Mouse (Mus musculus) midbrain, embryonic 15.5 days (tissue): ENCODE results near the gene Telo2. TPM values are rescaled to one million over a fixed set of nuclear protein-coding genes. Genes with fewer than 3 reads are reported as not detected.
A peak's percentile ranks its signal among the peaks of the same experiment; 100 is the strongest.

Experiments
- ATAC-seq: fragments of 200-750 bp; cut with Nextera tagmentation; replicated peaks from 2 replicates; pipeline ENCODE4 v1.8.0; 2017; ENCODE audit warnings: moderate TSS enrichment
- H3K27ac ChIP-seq: fragments of 300-500 bp; sonication (generic); 2 replicates; pipeline ENCODE4 v1.5.1; 2015; ENCODE audit warnings: mild to moderate bottlenecking, inconsistent platforms
- H3K27me3 ChIP-seq: fragments of 300-500 bp; sonication (generic); replicated peaks from 2 replicates; pipeline ENCODE4 v1.6.1; 2015; ENCODE audit warnings: inconsistent platforms
- H3K36me3 ChIP-seq: fragments of 300-500 bp; sonication (generic); replicated peaks from 2 replicates; pipeline ENCODE4 v1.6.1; 2015; ENCODE audit warnings: inconsistent platforms
- H3K4me1 ChIP-seq: fragments of 300-500 bp; sonication (generic); 2 replicates; pipeline ENCODE4 v1.6.1; 2015; ENCODE audit warnings: inconsistent platforms
- H3K4me2 ChIP-seq: fragments of 300-500 bp; sonication (generic); 2 replicates; pipeline ENCODE4 v1.6.1; 2015; ENCODE audit warnings: inconsistent platforms, mild to moderate bottlenecking, moderate library complexity
- H3K4me3 ChIP-seq: fragments of 300-500 bp; sonication (generic); 2 replicates; pipeline ENCODE4 v1.5.1; 2015; ENCODE audit warnings: mild to moderate bottlenecking, inconsistent platforms
- H3K9ac ChIP-seq: fragments of 300-500 bp; sonication (generic); 2 replicates; pipeline ENCODE4 v1.6.1; 2015; ENCODE audit warnings: mild to moderate bottlenecking, inconsistent platforms
- H3K9me3 ChIP-seq: fragments of 300-500 bp; sonication (generic); 2 replicates; pipeline ENCODE4 v1.6.1; 2016; ENCODE audit warnings: inconsistent platforms
- WGBS: fragments of 180-500 bp; shearing (Covaris S2); methylation state at CpG from one replicate; pipeline ENCODE4 v1.1.7; 2015; ENCODE audit warnings: mixed read lengths; 5-methylcytosine and 5-hydroxymethylcytosine counted together
- polyA plus RNA-seq: library from polyadenylated mRNA; unstranded; fragments of >200 nt; fragmentation: Nextera tagmentation; extraction: Ambion mirVana; gene quantifications from 2 replicates; pipeline ENCODE4 v1.2.1, GENCODE M21; 2015

Gene Telo2
- polyA plus RNA-seq, 1 experiment from 2014 or later, result 67.0 TPM

- H3K9ac ChIP-seq, result no peak overlapping the region
- WGBS, result 28% methylated on average over 7 of the region's 7 CpGs
- H3K27me3 ChIP-seq, result no peaks in the 10 kb centered on the region
- no peak for ATAC-seq
- no peaks in the 10 kb centered on the region for H3K9me3 ChIP-seq
- no peak overlapping the region for H3K4me2 ChIP-seq
- no peaks in the 10 kb centered on the region for H3K4me1 ChIP-seq
- no peak overlapping the region for H3K27ac ChIP-seq
- H3K36me3 ChIP-seq, result no peaks in the 10 kb centered on the region
- no peak overlapping the region for H3K4me3 ChIP-seq
These were observed 8.2 kb upstream of the Telo2 start for GRCm38 (mm10) chr17:25123979-25124378.

DNA sequence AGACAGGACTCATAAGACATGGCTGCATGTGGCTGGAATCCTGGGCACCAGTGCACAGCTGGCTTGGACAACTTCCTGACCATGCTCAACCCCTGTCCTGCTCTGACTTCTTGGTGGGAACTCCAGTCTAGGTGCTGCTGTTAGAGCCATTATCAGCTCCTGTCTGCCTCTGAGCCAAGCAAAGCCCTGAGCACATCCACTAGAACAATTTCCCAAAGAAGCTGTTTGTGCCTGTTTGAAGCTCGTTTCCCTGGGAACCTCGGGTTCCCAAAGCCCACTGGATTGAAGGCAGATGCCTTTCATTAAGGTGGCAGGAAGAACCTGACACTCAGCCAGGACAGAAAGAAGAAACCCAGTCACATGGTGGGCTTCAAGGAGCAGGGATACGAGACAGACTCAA is 4.6 kb upstream of the Telo2 start, which contains the start of gene Ptx4:
Ptx4 (plus strand) TSS at position 355 of the 400 bp plus-strand sequence.
- no peak for ATAC-seq
- peaks cover 6% of the 10 kb centered on the region for H3K4me1 ChIP-seq
- H3K4me3 ChIP-seq, result no peak within 1 kb of the TSS
- no peaks in the 10 kb centered on the region for H3K36me3 ChIP-seq
- no peaks in the 10 kb centered on the region for H3K9me3 ChIP-seq
- no peak within 1 kb of the TSS for H3K9ac ChIP-seq
- WGBS, result 51% methylated on average over 3 of the region's 3 CpGs
- H3K4me2 ChIP-seq, result no peak within 1 kb of the TSS
- no peak within 1 kb of the TSS for H3K27ac ChIP-seq
- no peaks in the 10 kb centered on the region for H3K27me3 ChIP-seq

- no peak overlapping the region for H3K9ac ChIP-seq
- ATAC-seq, result no peak
- peaks cover 24% of the 10 kb centered on the region for H3K4me1 ChIP-seq
- H3K4me2 ChIP-seq, result no peak overlapping the region
- no peaks in the 10 kb centered on the region for H3K27me3 ChIP-seq
- no peak overlapping the region for H3K4me3 ChIP-seq
- H3K27ac ChIP-seq, result no peak overlapping the region
- no peaks in the 10 kb centered on the region for H3K9me3 ChIP-seq
- 27% methylated on average over 4 of the region's 4 CpGs for WGBS
- no peaks in the 10 kb centered on the region for H3K36me3 ChIP-seq
These were observed 1.5 kb upstream of the Telo2 start for GRCm38 (mm10) chr17:25117263-25117662.

GRCm38 (mm10) chr17:25114908-25115645 is 690 bp downstream of the Telo2 start:
- H3K27me3 ChIP-seq, result no peaks in the 10 kb centered on the region
- peak; percentile 76 for ATAC-seq
- WGBS, result 12% methylated on average over 23 of the region's 23 CpGs
- H3K36me3 ChIP-seq, result 0 out of 2 replicates have a peak, but pooled peaks cover 5% of the 10 kb centered on the region
- peak overlapping the region; percentile 91 for H3K27ac ChIP-seq
- H3K9me3 ChIP-seq, result no peaks in the 10 kb centered on the region
- peak overlapping the region; percentile 66 for H3K9ac ChIP-seq
- peak overlapping the region; percentile 65 for H3K4me3 ChIP-seq
- peak overlapping the region; percentile 98 for H3K4me2 ChIP-seq
- peaks cover 24% of the 10 kb centered on the region for H3K4me1 ChIP-seq

DNA sequence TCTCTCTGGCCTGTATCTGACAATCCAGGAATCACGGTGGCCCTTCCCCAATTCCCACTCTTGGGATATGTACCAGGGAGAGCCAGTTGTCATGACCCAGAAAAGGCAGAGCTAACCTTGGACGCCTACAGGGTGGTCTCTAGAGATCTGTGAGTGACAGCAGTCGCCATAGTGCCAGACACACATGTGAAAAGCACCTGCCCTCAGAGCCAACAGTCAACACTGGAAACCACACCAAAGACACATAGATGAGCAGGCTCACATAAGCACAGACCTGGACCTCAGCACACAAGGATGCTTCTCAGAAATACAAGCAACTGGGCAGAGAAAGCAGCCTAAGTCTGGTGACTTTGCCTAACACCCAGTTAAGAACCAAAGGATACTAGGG is 3.4 kb downstream of the Telo2 start:
- no peaks in the 10 kb centered on the region for H3K27me3 ChIP-seq
- WGBS, result 88% methylated on average over 3 of the region's 3 CpGs
- H3K36me3 ChIP-seq, result peaks cover 16% of the 10 kb centered on the region; the same call in 1 of the 2 replicates
- H3K4me2 ChIP-seq, result no peak overlapping the region
- no peak overlapping the region for H3K27ac ChIP-seq
- H3K4me3 ChIP-seq, result no peak overlapping the region
- no peak overlapping the region for H3K9ac ChIP-seq
- peaks cover 24% of the 10 kb centered on the region for H3K4me1 ChIP-seq
- H3K9me3 ChIP-seq, result no peaks in the 10 kb centered on the region
- no peak for ATAC-seq

DNA sequence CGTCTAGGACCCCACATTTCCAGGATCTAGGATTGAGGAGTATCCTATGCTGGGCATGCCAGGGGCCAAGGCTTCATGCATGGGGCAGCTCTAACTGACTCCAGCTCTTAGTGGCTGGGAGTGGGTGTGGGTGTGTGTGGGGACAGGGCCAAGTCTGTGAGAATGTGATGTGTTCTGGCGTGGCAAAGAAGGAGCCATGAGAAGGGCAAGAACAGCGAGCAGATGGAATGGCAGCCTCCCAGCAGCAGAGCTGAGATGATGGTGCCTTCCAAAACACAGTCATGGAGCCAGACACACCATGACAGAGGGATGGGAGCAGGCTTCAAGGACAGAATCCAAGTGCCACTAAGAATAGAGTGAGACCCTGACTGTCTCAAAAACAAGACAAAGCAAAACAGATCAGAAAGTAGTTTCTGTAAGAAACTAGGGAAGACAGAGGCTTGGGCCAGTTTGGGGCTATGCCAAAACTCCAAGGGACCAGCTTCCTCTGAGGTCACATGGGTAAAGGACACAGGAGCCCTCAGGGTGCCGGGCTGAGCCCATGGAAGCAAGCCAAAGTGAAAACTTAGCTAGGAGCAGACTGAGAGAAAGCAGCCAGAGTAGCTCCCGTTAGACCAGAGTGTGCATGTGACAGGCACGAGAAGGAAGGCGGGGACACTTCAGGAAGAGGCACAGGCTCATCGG is 3.9 kb downstream of the Telo2 start:
- Histone ChIP-seq H3K9ac (no peak overlapping the region), H3K4me1 (peaks cover 24% of the 10 kb centered on the region), H3K36me3 (peaks cover 19% of the 10 kb centered on the region; the same call in 1 of the 2 replicates), H3K27me3 (no peaks in the 10 kb centered on the region), H3K27ac (no peak overlapping the region), H3K9me3 (no peaks in the 10 kb centered on the region), H3K4me3 (no peak overlapping the region), H3K4me2 (no peak overlapping the region)
- 89% methylated on average over 8 of the region's 8 CpGs for WGBS
- no peak for ATAC-seq

GRCm38 (mm10) chr17:25111220-25111619 is 4.5 kb downstream of the Telo2 start:
- ATAC-seq, result no peak
- H3K4me2 ChIP-seq, result no peak overlapping the region
- no peaks in the 10 kb centered on the region for H3K27me3 ChIP-seq
- H3K36me3 ChIP-seq, result peaks cover 24% of the 10 kb centered on the region; the same call in 1 of the 2 replicates
- no peak overlapping the region for H3K9ac ChIP-seq
- H3K4me3 ChIP-seq, result no peak overlapping the region
- no peaks in the 10 kb centered on the region for H3K9me3 ChIP-seq
- peaks cover 21% of the 10 kb centered on the region for H3K4me1 ChIP-seq
- no peak overlapping the region for H3K27ac ChIP-seq
- 94% methylated on average over 5 of the region's 5 CpGs for WGBS

- Histone ChIP-seq H3K4me1 (peaks cover 18% of the 10 kb centered on the region), H3K9me3 (no peaks in the 10 kb centered on the region), H3K9ac (no peak overlapping the region), H3K4me2 (no peak overlapping the region), H3K27ac (no peak overlapping the region), H3K36me3 (peaks cover 28% of the 10 kb centered on the region; the same call in 1 of the 2 replicates), H3K27me3 (no peaks in the 10 kb centered on the region), H3K4me3 (no peak overlapping the region)
- WGBS, result 99% methylated on average over 6 of the region's 6 CpGs
- ATAC-seq, result no peak
These were observed 5.2 kb downstream of the Telo2 start for GRCm38 (mm10) chr17:25110590-25110989.

- no peaks in the 10 kb centered on the region for H3K9me3 ChIP-seq
- H3K9ac ChIP-seq, result no peak overlapping the region
- WGBS, result 87% methylated on average over 2 of the region's 2 CpGs
- no peaks in the 10 kb centered on the region for H3K27me3 ChIP-seq
- no peak overlapping the region for H3K4me3 ChIP-seq
- no peak overlapping the region for H3K27ac ChIP-seq
- no peak overlapping the region for H3K4me2 ChIP-seq
- ATAC-seq, result no peak
- H3K36me3 ChIP-seq, result peaks cover 37% of the 10 kb centered on the region; the same call in 1 of the 2 replicates
- H3K4me1 ChIP-seq, result peaks cover 11% of the 10 kb centered on the region
These were observed 6.2 kb downstream of the Telo2 start for GRCm38 (mm10) chr17:25109578-25109977.

DNA sequence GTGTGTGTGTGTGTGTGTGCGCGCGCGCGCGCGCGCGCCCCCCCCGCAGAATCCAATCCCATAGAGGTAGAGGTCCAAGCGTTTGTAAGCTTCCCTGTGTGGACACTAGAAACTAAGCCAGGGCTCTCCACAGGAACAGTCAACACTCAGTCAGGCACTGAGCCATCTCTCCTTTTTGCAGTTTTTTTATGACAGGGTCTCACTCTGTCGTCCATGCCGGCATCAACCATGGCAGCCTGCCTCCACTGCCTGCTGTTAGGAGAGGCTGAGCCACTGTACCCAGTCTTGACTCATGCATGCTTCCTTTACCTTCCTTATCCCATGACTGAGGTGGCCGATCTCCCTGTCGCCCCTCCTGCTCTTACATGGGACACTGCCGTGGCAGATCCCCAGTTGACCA is 8.0 kb downstream of the Telo2 start:
- H3K4me1 ChIP-seq, result peaks cover 3% of the 10 kb centered on the region; the same call in 1 of the 2 replicates
- H3K4me3 ChIP-seq, result no peak overlapping the region
- no peak overlapping the region for H3K4me2 ChIP-seq
- WGBS, result 95% methylated on average over 6 of the region's 16 CpGs
- H3K9ac ChIP-seq, result no peak overlapping the region
- H3K9me3 ChIP-seq, result no peaks in the 10 kb centered on the region
- no peak for ATAC-seq
- no peak overlapping the region for H3K27ac ChIP-seq
- peaks cover 54% of the 10 kb centered on the region for H3K36me3 ChIP-seq
- H3K27me3 ChIP-seq, result no peaks in the 10 kb centered on the region

DNA sequence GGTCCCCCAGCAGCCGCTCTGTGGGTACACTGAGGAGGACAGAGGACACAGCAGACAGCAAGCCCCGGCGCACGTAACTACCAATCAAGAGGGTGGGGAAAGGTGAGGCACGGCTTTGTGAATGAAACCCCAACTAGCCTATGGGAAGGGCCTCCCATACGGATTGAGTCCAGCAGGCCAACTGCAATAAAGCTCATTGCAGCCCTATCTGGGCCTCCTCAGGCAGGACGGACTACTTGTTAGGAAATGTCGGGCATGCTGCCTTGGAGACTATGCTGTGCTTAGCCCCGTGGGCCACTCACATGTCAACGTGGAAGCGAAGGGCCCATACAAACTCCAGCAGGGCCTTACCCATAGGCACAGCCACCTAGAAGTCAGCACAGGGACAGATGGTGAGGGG is 14.4 kb downstream of the Telo2 start:
- Histone ChIP-seq H3K36me3 (peaks cover 68% of the 10 kb centered on the region), H3K27ac (no peak overlapping the region), H3K4me1 (no peaks in the 10 kb centered on the region), H3K9ac (no peak overlapping the region), H3K27me3 (no peaks in the 10 kb centered on the region), H3K9me3 (no peaks in the 10 kb centered on the region), H3K4me3 (no peak overlapping the region), H3K4me2 (no peak overlapping the region)
- 95% methylated on average over 11 of the region's 11 CpGs for WGBS
- ATAC-seq, result no peak

GRCm38 (mm10) chr17:25100052-25100451 is 15.7 kb downstream of the Telo2 start:
- Histone ChIP-seq H3K9me3 (no peaks in the 10 kb centered on the region), H3K4me1 (no peaks in the 10 kb centered on the region), H3K9ac (no peak overlapping the region), H3K36me3 (peaks cover 59% of the 10 kb centered on the region), H3K27ac (no peak overlapping the region), H3K4me3 (no peak overlapping the region), H3K4me2 (no peak overlapping the region), H3K27me3 (no peaks in the 10 kb centered on the region)
- ATAC-seq, result no peak
- WGBS, result 95% methylated on average over 6 of the region's 6 CpGs
